Mouse (Mus musculus) thymus, adult 18-20 months (tissue): ENCODE measurements around the gene Lrrc1.

ENCODE experiments used
- DNase-seq, 2 experiments: peaks; one replicate each; pipeline ENCODE4 v3.0.0; 2022; ENCODE audit warnings: mixed read lengths in 2 of 2

Lrrc1 gene

DNA sequence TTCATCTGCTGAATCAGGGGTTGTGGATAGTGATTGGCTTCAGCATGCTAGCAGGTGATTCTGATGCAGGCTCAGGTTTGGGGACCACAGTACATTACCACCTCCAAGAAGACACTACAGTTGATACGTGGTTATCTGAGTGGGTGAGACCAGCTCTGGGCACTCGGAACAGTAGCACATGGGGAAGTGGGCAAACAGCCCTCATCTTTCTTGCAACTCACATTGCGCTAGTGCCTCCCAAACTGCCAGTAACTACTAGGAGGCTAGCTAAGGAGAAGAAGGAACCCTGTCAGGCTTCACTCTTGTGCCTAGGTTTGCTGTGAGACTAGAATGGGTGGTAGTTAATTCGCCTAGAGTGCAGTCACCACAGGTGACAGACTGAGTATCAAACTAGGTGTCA is 119.1 kb downstream of the Lrrc1 start:
- no peak for DNase-seq

GRCm38 (mm10) chr9:77420200-77420585 is 124.5 kb downstream of the Lrrc1 start:
- no peak for DNase-seq

DNA sequence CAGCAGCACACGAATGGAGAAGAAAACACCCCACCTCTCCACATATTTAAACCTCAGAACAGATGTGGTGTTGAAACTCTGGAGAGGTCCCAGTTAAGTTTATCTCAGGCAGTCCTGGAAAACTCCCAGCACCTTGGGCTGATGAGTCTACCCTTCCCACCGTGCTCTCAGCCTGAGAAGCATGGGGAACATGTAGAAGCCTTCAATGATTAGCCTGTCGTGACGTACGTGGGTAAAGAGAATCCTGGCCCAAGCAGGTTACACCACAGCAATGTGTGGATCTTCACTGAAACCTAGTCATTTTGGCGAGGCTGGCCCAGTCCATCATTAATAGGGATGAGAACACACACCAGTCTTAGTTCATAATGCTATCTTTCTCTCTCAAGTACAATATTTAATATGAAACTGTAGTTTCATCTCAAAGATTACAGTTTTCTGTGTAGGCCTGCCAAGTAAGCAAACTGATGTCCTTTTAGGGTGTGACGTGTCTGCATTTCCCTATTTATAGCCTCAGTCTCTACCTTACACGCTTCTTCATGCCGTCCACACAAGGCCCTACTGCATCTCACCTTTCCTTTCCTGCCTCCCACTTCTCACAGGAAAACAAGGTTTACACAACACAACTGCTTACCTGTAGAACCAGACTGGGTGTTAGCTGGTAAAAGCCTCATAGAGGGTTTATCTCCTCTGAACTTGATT is 125.0 kb downstream of the Lrrc1 start:
- DNase-seq: no peak

DNA sequence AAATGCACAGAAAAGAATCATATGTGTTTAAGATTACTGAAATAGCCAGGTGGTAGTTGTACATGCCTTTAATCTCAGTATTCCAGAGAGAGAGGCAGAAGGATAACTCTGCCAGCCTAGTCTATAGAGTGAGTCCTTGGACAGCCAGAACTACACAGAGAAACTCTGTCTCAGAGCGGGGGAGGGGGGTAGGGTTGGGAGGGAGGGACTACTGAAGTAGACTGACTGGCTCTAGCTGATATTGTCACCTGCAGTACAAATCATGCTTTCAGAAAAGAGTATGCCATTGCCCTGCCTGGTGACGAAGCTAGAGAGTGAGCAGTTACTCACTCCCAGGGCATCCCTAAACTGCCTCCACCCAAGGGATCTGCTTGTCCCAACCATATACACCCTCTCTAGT is 125.9 kb downstream of the Lrrc1 start:
- DNase-seq: no peak

GRCm38 (mm10) chr9:77416486-77416885 is 128.2 kb downstream of the Lrrc1 start:
- no peak for DNase-seq

DNA sequence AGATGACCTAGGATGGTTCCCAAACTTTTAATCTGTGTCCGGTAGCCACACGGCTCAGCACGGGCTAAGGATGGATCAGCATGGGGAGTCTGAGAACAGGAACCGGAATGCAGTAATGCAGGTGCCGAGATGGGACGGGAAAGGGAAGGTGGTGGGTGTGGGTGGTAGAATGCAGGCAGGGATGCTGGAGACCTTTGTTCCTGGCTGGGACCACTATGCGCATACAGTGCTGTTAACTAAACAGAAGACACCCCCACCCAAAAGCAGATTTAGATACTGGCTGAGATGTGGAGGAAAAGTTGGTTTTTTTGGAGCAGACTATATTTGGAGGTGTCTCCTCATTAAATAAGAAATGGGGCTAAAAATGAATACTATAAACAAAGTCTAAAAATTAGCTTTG is 128.7 kb downstream of the Lrrc1 start:
- DNase-seq: no peak

GRCm38 (mm10) chr9:77411830-77412425 is 132.7 kb downstream of the Lrrc1 start:
- DNase-seq: no peak

DNA sequence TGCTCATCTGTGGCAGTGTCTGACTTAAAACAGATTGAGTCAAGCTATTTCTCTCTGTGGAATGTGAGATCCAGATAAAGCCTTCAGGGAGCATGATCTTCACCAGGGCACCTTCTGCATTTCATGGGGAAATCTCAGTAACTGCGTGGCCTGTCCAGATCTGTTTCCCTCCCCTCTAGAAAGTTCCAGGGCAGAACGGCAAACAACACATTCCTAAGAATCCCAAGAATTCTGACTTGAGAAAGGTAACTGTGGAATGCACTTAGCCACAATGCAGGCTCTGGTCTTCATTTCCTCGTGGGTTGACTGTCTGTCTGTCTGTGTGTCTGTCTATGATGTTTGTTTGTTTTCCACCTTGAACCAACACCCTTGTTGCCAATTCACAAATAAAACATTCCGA is 133.7 kb downstream of the Lrrc1 start:
- DNase-seq: no peak

DNA sequence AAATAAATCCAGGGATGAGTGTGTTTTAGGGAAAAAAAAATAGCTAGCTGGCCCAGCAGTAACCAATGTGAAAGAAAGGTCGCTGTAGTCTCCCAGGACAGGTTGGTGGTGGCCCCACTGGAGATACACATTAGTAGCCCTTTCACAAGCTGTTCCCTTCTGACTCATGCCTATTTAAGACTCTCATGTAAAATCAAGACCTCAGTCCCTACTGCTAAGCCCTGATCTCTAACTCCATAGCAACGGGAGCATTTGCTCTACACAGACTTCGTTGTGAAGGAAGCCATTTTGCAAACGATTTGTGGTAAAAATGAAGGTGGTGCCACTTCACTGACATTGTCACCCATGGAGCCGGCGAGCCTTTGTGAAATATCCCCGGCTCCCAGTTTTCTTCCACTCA is 134.1 kb downstream of the Lrrc1 start:
- DNase-seq: no peak

DNA sequence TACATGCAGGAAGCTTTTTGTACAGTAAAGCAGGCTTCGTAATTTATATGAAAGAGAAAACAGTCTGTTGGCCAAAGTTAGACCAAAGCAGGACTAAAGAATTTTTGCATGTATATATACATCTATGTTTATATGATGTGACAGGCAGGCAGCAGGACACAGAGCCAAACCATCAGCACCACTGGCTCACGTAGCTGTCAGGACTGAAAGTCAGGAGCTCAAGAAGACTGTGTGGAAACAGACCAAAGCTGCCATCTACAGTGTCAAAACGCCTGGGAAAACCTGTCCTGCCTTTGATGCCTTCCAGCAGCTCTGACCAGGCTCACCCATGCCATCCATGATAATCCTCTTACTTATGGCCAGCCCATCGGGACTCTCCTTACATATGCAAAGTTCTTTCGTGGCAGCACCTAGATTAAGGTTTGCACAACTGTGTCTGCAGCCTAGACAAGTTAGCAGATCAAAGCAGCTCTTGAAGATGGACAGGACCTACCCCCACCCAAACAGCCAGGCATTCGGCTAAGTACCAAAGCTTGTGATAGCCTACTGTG is 136.5 kb downstream of the Lrrc1 start:
- DNase-seq: no peak

GRCm38 (mm10) chr9:77406906-77407305 is 137.8 kb downstream of the Lrrc1 start:
- peak; percentile 19 to 39 for DNase-seq

DNA sequence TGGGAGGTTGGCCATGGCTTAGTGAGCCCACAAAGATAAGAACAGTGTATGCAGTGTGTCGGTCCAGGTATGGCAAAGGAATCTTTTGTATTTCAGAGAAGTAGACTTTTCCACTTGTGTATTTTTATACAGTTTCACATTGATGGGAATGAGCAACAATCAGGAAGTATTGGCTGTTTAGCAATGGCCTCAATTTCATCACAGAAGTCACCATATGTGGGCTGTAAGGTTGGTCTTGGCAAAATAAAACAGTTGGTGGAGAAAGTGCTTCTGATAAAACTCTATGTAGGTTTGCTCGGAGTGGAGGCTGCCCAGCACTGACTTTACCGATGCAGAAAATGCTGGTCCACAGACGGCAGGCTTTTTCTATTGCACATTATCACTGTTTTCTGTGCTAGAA is 140.2 kb downstream of the Lrrc1 start:
- DNase-seq: no peak

DNA sequence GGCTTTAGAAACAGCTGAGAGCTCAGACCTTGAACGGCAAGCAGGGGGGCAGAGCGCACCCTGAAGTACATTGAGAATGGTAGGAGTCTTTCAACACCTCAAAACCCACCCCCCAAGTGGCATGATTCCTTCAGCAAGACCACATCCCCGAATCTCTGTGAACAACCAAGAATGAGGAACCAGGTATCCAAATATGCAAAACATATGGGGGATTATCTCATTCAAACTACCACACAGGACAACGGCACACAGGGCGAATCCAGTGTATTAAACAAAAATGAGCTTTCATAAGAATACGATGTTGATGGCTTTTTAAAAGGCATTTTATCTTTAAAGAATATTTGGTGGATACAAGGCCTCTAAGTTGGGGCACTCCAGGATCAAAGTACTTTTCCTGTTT is 140.7 kb downstream of the Lrrc1 start:
- DNase-seq: no peak

- no peak for DNase-seq
Measured at GRCm38 (mm10) chr9:77402971-77403370, 141.7 kb downstream of the Lrrc1 start.

DNA sequence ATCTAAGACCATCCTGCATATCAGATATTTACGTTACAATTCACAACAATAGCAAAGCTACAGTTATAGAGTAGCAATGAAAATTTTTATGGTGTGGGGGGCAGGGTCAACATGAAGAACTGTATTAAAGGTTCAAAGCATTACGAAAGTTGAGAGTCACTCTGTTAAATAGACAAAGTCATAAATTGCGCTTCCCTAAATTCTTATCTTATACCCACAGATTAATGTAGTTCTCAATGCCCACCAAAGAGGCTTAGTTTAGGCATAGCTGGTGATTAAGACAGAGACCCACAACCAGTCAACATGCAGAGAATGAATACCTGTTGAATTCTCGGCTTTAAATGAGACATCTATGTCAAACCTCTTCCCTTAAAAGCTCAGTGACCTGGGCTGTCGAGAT is 144.9 kb downstream of the Lrrc1 start:
- no peak for DNase-seq

DNA sequence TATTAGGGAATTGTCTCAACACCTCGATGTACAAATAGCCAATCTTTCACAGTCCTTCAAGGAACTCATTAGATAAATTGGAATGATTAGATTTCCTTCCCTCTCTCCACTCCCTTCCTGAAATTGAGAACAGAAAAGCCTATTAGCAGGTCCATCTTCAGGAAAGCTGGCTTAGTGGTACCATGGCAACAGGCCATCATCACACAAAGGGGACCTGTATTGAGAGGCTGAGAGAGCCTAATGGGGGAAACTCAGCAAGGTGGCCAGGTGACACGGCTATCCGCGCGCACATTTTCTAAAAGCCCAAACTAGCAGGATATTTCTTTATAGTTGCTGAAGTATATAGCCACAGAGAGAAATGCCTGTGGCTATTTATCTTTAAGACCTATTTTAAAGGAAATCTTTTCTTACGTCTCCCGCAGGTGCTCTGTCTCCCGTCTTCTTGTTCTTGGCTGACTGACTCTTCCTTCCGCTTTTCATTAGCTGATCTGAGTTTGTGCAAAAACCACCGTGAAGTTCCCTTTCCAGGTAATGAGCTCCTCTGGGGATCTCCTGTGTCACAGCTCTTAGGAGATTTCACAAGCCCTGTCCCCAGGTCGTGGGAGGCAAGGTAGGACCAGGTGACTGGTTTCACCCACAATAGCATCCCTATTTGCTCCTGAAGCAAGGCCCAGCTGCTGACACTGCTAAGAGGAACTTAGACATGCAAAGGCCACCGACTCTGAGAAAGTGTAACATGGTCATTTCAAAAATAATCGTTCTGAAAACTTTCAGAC is 145.6 kb downstream of the Lrrc1 start:
- DNase-seq: no peak

DNA sequence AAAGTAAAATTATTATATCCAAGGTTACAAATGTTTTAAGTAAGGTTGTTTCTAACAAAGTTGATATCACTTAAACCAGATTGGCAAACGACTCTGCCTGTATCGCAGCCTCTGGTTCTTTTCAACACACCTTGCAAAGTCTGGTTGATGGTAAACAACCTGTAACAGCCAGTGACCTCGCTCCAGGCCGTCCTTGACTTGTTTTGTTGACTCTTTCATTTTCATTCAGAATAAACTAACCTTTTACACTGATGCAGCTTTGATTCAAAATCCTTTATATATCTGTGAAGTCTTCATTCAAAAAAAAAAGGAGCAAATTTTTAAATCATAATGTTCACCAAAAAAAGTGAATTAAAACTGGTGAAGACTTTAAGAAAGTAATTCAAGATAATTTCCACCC is 147.6 kb downstream of the Lrrc1 start:
- no peak for DNase-seq

- no peak for DNase-seq
Measured at GRCm38 (mm10) chr9:77391248-77391647, 153.4 kb downstream of the Lrrc1 start.

DNA sequence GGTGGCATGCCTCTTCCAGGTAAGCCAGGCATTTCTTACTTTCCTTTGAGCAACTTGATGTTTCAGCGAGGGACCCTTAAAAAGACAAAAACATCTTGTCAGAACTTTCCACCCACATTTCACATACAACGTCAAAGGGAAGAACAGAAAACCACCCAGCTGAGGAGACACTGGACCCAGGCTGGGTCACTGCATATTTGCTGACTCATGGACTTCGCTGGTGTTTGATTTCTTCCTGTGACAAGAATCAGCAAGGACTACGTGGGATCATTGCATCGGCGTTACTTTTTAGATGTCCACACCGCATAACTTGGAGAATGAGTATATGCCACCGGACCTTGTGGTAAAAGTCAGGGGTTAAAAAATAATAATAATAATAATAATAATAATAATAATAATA is 155.7 kb downstream of the Lrrc1 start:
- DNase-seq: no peak

DNA sequence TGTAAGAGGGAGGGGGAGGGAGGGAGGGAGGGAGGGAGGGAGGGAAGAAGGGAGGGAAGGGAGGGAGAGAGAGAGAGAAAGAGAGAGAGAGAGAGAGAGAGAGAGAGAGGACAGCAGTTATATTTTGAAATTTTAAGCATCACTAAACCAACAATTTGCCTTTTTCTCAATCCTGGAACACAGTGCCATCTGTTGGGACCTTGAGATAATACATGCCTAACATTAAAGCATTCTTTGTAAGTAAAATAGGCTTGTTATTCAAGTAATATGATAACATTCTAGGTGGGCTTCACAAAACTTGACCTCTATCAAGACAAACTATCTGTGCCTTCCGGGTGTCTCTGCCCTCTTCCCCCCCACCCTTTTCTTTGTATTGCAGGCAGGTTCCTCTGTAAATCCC is 157.9 kb downstream of the Lrrc1 start:
- DNase-seq: no peak

GRCm38 (mm10) chr9:77385611-77386010 is 159.1 kb downstream of the Lrrc1 start:
- no peak for DNase-seq

GRCm38 (mm10) chr9:77384651-77385050 is 160.0 kb downstream of the Lrrc1 start:
- no peak for DNase-seq

DNA sequence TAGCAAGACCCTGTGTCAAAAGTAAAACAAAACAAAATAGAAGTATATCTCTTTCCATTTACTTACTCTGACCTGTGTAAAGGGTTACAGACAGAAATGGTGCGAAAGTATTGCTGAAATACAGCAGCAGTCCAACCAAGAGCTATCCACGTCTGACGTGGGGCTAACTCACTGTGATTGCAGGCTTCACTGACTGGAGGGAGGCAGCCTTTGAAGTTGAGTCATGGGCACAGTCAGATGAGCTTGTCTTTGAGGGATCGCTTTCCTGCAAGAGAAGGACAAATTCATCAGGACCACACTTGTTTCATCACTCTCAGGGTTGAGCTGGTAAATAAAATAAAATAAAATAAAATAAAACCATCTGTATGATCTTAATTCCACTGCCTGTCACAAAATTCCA is 160.7 kb downstream of the Lrrc1 start:
- no peak for DNase-seq

- DNase-seq: no peak
Measured at GRCm38 (mm10) chr9:77382514-77382913, 162.2 kb downstream of the Lrrc1 start.
